Mouse (Mus musculus) forebrain, embryonic 12.5 days (tissue): ENCODE results near the gene Ttc23l. TPM values are rescaled to one million over a fixed set of nuclear protein-coding genes. Genes with fewer than 3 reads are reported as not detected.

Source experiments
- ATAC-seq: fragments of 200-750 bp; cut with Nextera tagmentation; 2 replicates; pipeline ENCODE4 v1.8.0; 2017; ENCODE audit warnings: moderate TSS enrichment; ENCODE audit not compliant: low FRiP score
- H3K27ac ChIP-seq: fragments of 300-500 bp; sonication (generic); 2 replicates; pipeline ENCODE4 v1.5.1; 2016; ENCODE audit warnings: mild to moderate bottlenecking
- H3K27me3 ChIP-seq: fragments of 300-500 bp; sonication (generic); 2 replicates; pipeline ENCODE4 v1.6.1; 2016; ENCODE audit warnings: mild to moderate bottlenecking
- H3K36me3 ChIP-seq: fragments of 300-500 bp; sonication (generic); replicated peaks from 2 replicates; pipeline ENCODE4 v1.6.1; 2016; ENCODE audit warnings: mild to moderate bottlenecking
- H3K4me1 ChIP-seq: fragments of 300-500 bp; sonication (generic); 2 replicates; pipeline ENCODE4 v1.6.1; 2016
- H3K4me2 ChIP-seq: fragments of 300-500 bp; sonication (generic); 2 replicates; pipeline ENCODE4 v1.6.1; 2016; ENCODE audit warnings: mild to moderate bottlenecking, moderate library complexity
- H3K4me3 ChIP-seq: fragments of 300-500 bp; sonication (generic); replicated peaks from 2 replicates; pipeline ENCODE4 v1.5.1; 2016; ENCODE audit warnings: mild to moderate bottlenecking
- H3K9ac ChIP-seq: fragments of 300-500 bp; sonication (generic); 2 replicates; pipeline ENCODE4 v1.6.1; 2016; ENCODE audit warnings: mild to moderate bottlenecking
- H3K9me3 ChIP-seq: fragments of 300-500 bp; sonication (generic); 2 replicates; pipeline ENCODE4 v1.6.1; 2016
- WGBS: fragments of 180-500 bp; shearing (Covaris S2); methylation state at CpG from one replicate; pipeline ENCODE4 v1.1.7; 2016; 5-methylcytosine and 5-hydroxymethylcytosine counted together
- polyA plus RNA-seq: library from polyadenylated mRNA; unstranded; fragments of >200 nt; fragmentation: Nextera tagmentation; extraction: Ambion mirVana; gene quantifications from 2 replicates; pipeline ENCODE4 v1.2.1, GENCODE M21; 2016

The Ttc23l gene
- polyA plus RNA-seq, 1 experiment from 2014 or later = not detected

GRCm38 (mm10) chr15:10469641-10470150, 88.8 kb downstream of the Ttc23l start:
- H3K9ac ChIP-seq = peak overlapping the region; percentile 90
- H3K9me3 ChIP-seq = no peaks in the 10 kb centered on the region
- no peaks in the 10 kb centered on the region for H3K27me3 ChIP-seq
- H3K4me3 ChIP-seq = peak overlapping the region; percentile 73
- H3K4me1 ChIP-seq = peaks cover 19% of the 10 kb centered on the region
- H3K36me3 ChIP-seq = no peaks in the 10 kb centered on the region
- peak; percentile 28; the same call in 1 of the 2 replicates for ATAC-seq
- H3K4me2 ChIP-seq = peak overlapping the region; percentile 82
- peak overlapping the region; percentile 86 for H3K27ac ChIP-seq
- WGBS = 0% methylated on average over 40 of the region's 40 CpGs

GRCm38 (mm10) chr15:10468761-10469160, 89.7 kb downstream of the Ttc23l start:
- H3K4me2 ChIP-seq = peak overlapping the region; percentile 82
- peaks cover 19% of the 10 kb centered on the region for H3K4me1 ChIP-seq
- 90% methylated on average over 3 of the region's 3 CpGs for WGBS
- H3K27ac ChIP-seq = no peak overlapping the region
- no peak overlapping the region for H3K4me3 ChIP-seq
- no peak for ATAC-seq
- H3K9ac ChIP-seq = no peak overlapping the region
- no peaks in the 10 kb centered on the region for H3K9me3 ChIP-seq
- no peaks in the 10 kb centered on the region for H3K27me3 ChIP-seq
- H3K36me3 ChIP-seq = no peaks in the 10 kb centered on the region

- H3K4me2 ChIP-seq = no peak overlapping the region
- peaks cover 24% of the 10 kb centered on the region for H3K36me3 ChIP-seq
- ATAC-seq = no peak
- no peak overlapping the region for H3K27ac ChIP-seq
- H3K27me3 ChIP-seq = no peaks in the 10 kb centered on the region
- no peaks in the 10 kb centered on the region for H3K9me3 ChIP-seq
- H3K4me1 ChIP-seq = peaks cover 15% of the 10 kb centered on the region
- no peak overlapping the region for H3K4me3 ChIP-seq
- no peak overlapping the region for H3K9ac ChIP-seq
- WGBS = 84% methylated on average over 3 of the region's 3 CpGs
Measured at GRCm38 (mm10) chr15:10464678-10465077, 93.8 kb downstream of the Ttc23l start.

- Histone ChIP-seq H3K9ac (no peak overlapping the region), H3K4me3 (no peak overlapping the region), H3K27ac (no peak overlapping the region), H3K9me3 (no peaks in the 10 kb centered on the region), H3K27me3 (no peaks in the 10 kb centered on the region), H3K36me3 (peaks cover 32% of the 10 kb centered on the region), H3K4me2 (no peak overlapping the region), H3K4me1 (peaks cover 5% of the 10 kb centered on the region; the same call in 1 of the 2 replicates)
- ATAC-seq = no peak
- 87% methylated on average over 5 of the region's 5 CpGs for WGBS
Measured at GRCm38 (mm10) chr15:10463555-10463954, 94.9 kb downstream of the Ttc23l start.

- no peaks in the 10 kb centered on the region for H3K27me3 ChIP-seq
- H3K4me2 ChIP-seq = no peak overlapping the region
- no peak overlapping the region for H3K9ac ChIP-seq
- no peak for ATAC-seq
- 94% methylated on average over 12 of the region's 12 CpGs for WGBS
- H3K4me1 ChIP-seq = no peaks in the 10 kb centered on the region
- no peak overlapping the region for H3K4me3 ChIP-seq
- H3K9me3 ChIP-seq = no peaks in the 10 kb centered on the region
- H3K36me3 ChIP-seq = peaks cover 51% of the 10 kb centered on the region
- no peak overlapping the region for H3K27ac ChIP-seq
Measured at GRCm38 (mm10) chr15:10460986-10461385, 97.5 kb downstream of the Ttc23l start.

Other genes with a start within 250 kb of the Ttc23l start
- not detected in 2 replicates for gene Gm21973, start 233.3 kb downstream of the Ttc23l start, polyA plus RNA-seq
- gene Agxt2, start 200.1 kb downstream of the Ttc23l start, polyA plus RNA-seq = not detected in 2 replicates
- 15.7 and 16.2 TPM in 2 replicates for gene Dnajc21, start 88.2 kb downstream of the Ttc23l start, polyA plus RNA-seq
- gene Brix1, start 72.7 kb downstream of the Ttc23l start, polyA plus RNA-seq = 128 TPM in 2 replicates
- 40.4 and 42.9 TPM in 2 replicates for gene Rad1, start 72.7 kb downstream of the Ttc23l start, polyA plus RNA-seq
- gene Rai14, start 156.0 kb upstream of the Ttc23l start, polyA plus RNA-seq = 55.1 and 59.8 TPM in 2 replicates